Mouse (Mus musculus): ENCODE measurements around the gene Slc25a41. TPM values are rescaled to one million over a fixed set of nuclear protein-coding genes. Genes with fewer than 3 reads are reported as not detected.
"Not testable (repeated sequence)": the region's sequence is repeated elsewhere in the genome, so short reads cannot be mapped to it uniquely, and the experiment has no call there.

Slc25a41 gene
- total and polyA plus RNA-seq, 3 experiments, result not detected

GRCm38 (mm10) chr17:57058891-57059485, 17.5 kb upstream of the Slc25a41 start, which contains the start of gene Crb3:
Gene Crb3, plus strand, starts transcription at chr17:57059105.
- H3K27ac ChIP-seq, result peak within 1 kb of the TSS; percentile 93
- intact Hi-C loops (cut with DNase I), result loop anchor here (5.0 kb wide), 1 partner anchor 227 kb away; the partner anchor contains the start of gene Rfx2

DNA sequence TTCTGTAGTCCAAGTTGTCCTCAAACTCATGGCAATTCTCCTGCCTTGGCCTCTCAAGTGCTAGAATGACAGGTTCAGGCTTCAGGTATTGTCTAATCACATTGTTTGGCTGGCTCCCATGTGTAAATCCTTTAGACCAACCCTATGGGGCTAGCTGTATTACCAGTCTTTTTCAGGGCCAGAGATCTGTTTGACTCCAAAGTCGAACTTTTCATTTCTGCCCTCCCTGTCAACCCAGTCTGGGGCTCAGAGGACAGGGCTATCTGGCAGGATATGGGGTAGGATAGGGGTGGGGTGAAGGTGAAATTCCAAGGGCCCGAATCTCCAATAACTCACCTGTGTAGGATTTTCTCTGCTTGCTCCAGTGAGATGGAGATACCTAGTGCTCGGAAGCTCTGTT, 14.8 kb upstream of the Slc25a41 start:
- Histone ChIP-seq H3K79me2 (replicated peaks; ENCODE audit: control insufficient read depth, insufficient read depth, low read length) (no peaks in the 10 kb centered on the region), H3K27ac (no peak overlapping the region), H3K27me3 (ENCODE audit: control insufficient read depth, insufficient read depth, low read length) (no peaks in the 10 kb centered on the region), H3K9ac (ENCODE audit: low read depth, low read length) (no peak overlapping the region), H3K4me1 (ENCODE audit: control insufficient read depth, insufficient read depth, low read length) (0 out of 2 replicates have a peak, but pooled peaks cover 3% of the 10 kb centered on the region), H3K36me3 (ENCODE audit: control insufficient read depth, insufficient read depth, low read length) (no peaks in the 10 kb centered on the region), H3K4me3 (no peak overlapping the region)
- no peak for TF ChIP-seq CTCF (IDR thresholded peaks at IDR 0.05)
- no peak for TF ChIP-seq POLR2A (IDR thresholded peaks at IDR 0.05; ENCODE audit: insufficient read depth, low read depth, low read length)
- TF ChIP-seq EP300 (IDR thresholded peaks at IDR 0.05; ENCODE audit: insufficient read depth, low read depth, low read length), result no peak
- intact Hi-C loops (cut with DNase I), result loop anchor here (2.0 to 5.0 kb wide), 2 partner anchors 23 to 224 kb away; partner anchors contain the start of gene Rfx2
- 71% methylated on average over 3 of the region's 3 CpGs for WGBS
- DNase-seq, result no peak

More at GRCm38 (mm10) chr17:57058891-57059485, 17.5 kb upstream of the Slc25a41 start, which contains the start of gene Crb3:
- H3K36me3 ChIP-seq (ENCODE audit: control insufficient read depth, insufficient read depth, low read length), result no peaks in the 10 kb centered on the region
- peak within 1 kb of the TSS; percentile 74 for H3K4me3 ChIP-seq
- 8% methylated on average over 20 of the region's 22 CpGs for WGBS
- H3K4me1 ChIP-seq (ENCODE audit: control insufficient read depth, insufficient read depth, low read length), result 0 out of 2 replicates have a peak, but pooled peaks cover 3% of the 10 kb centered on the region
- no peaks in the 10 kb centered on the region for H3K27me3 ChIP-seq (ENCODE audit: control insufficient read depth, insufficient read depth, low read length)
- DNase-seq, result peak; percentile 52 to 66
- TF ChIP-seq EP300 (IDR thresholded peaks at IDR 0.05; ENCODE audit: insufficient read depth, low read depth, low read length) (no peak), POLR2A (IDR thresholded peaks at IDR 0.05; ENCODE audit: insufficient read depth, low read depth, low read length) (no peak), CTCF (IDR thresholded peaks at IDR 0.05) (no peak)
- H3K9ac ChIP-seq (ENCODE audit: low read depth, low read length), result peak within 1 kb of the TSS; percentile 76
- H3K79me2 ChIP-seq (replicated peaks; ENCODE audit: control insufficient read depth, insufficient read depth, low read length), result no peaks in the 10 kb centered on the region

GRCm38 (mm10) chr17:57051679-57052078, 10.2 kb upstream of the Slc25a41 start:
- 89% methylated on average over 4 of the region's 4 CpGs for WGBS
- H3K4me3 ChIP-seq; H3K4me1 ChIP-seq (ENCODE audit: control insufficient read depth, insufficient read depth, low read length); H3K27me3 ChIP-seq (ENCODE audit: control insufficient read depth, insufficient read depth, low read length); H3K79me2 ChIP-seq (replicated peaks; ENCODE audit: control insufficient read depth, insufficient read depth, low read length); DNase-seq; intact Hi-C loops (cut with DNase I); H3K36me3 ChIP-seq (ENCODE audit: control insufficient read depth, insufficient read depth, low read length); H3K9ac ChIP-seq (ENCODE audit: low read depth, low read length); H3K27ac ChIP-seq: not testable (repeated sequence)
- TF ChIP-seq CTCF (IDR thresholded peaks at IDR 0.05), result peak; percentile 36

GRCm38 (mm10) chr17:57048816-57049215, 7.4 kb upstream of the Slc25a41 start:
- Histone ChIP-seq H3K27ac (no peak overlapping the region), H3K4me1 (ENCODE audit: control insufficient read depth, insufficient read depth, low read length) (no peaks in the 10 kb centered on the region), H3K9ac (ENCODE audit: low read depth, low read length) (no peak overlapping the region), H3K36me3 (ENCODE audit: control insufficient read depth, insufficient read depth, low read length) (no peaks in the 10 kb centered on the region), H3K4me3 (no peak overlapping the region), H3K79me2 (replicated peaks; ENCODE audit: control insufficient read depth, insufficient read depth, low read length) (no peaks in the 10 kb centered on the region), H3K27me3 (ENCODE audit: control insufficient read depth, insufficient read depth, low read length) (no peaks in the 10 kb centered on the region)
- no peak for DNase-seq
- TF ChIP-seq POLR2A (IDR thresholded peaks at IDR 0.05; ENCODE audit: insufficient read depth, low read depth, low read length), result no peak
- TF ChIP-seq CTCF (IDR thresholded peaks at IDR 0.05), result no peak
- no peak for TF ChIP-seq EP300 (IDR thresholded peaks at IDR 0.05; ENCODE audit: insufficient read depth, low read depth, low read length)
- intact Hi-C loops (cut with DNase I), result no loop called here
- 94% methylated on average over 3 of the region's 3 CpGs for WGBS

- no peaks in the 10 kb centered on the region for H3K79me2 ChIP-seq (replicated peaks; ENCODE audit: control insufficient read depth, insufficient read depth, low read length)
- TF ChIP-seq POLR2A (IDR thresholded peaks at IDR 0.05; ENCODE audit: insufficient read depth, low read depth, low read length), result no peak
- no peak for TF ChIP-seq EP300 (IDR thresholded peaks at IDR 0.05; ENCODE audit: insufficient read depth, low read depth, low read length)
- no peak for DNase-seq
- H3K27ac ChIP-seq, result no peak overlapping the region
- no peaks in the 10 kb centered on the region for H3K4me1 ChIP-seq (ENCODE audit: control insufficient read depth, insufficient read depth, low read length)
- 61% methylated on average over 5 of the region's 5 CpGs for WGBS
- intact Hi-C loops (cut with DNase I), result no loop called here
- H3K4me3 ChIP-seq, result no peak overlapping the region
- H3K36me3 ChIP-seq (ENCODE audit: control insufficient read depth, insufficient read depth, low read length), result no peaks in the 10 kb centered on the region
- no peak overlapping the region for H3K9ac ChIP-seq (ENCODE audit: low read depth, low read length)
- H3K27me3 ChIP-seq (ENCODE audit: control insufficient read depth, insufficient read depth, low read length), result no peaks in the 10 kb centered on the region
Measured at GRCm38 (mm10) chr17:57047406-57047805, 6.0 kb upstream of the Slc25a41 start.

GRCm38 (mm10) chr17:57038978-57039377, 2.5 kb downstream of the Slc25a41 start:
- WGBS, result 39% methylated on average over 8 of the region's 8 CpGs
- intact Hi-C loops (cut with DNase I), result no loop called here
- Histone ChIP-seq H3K79me2 (replicated peaks; ENCODE audit: control insufficient read depth, insufficient read depth, low read length) (no peaks in the 10 kb centered on the region), H3K27ac (no peak overlapping the region), H3K4me3 (no peak overlapping the region), H3K27me3 (ENCODE audit: control insufficient read depth, insufficient read depth, low read length) (peaks cover 1% of the 10 kb centered on the region; the same call in 1 of the 2 replicates), H3K36me3 (ENCODE audit: control insufficient read depth, insufficient read depth, low read length) (no peaks in the 10 kb centered on the region), H3K4me1 (ENCODE audit: control insufficient read depth, insufficient read depth, low read length) (no peaks in the 10 kb centered on the region), H3K9ac (ENCODE audit: low read depth, low read length) (no peak overlapping the region)
- TF ChIP-seq POLR2A (IDR thresholded peaks at IDR 0.05; ENCODE audit: insufficient read depth, low read depth, low read length), result no peak
- no peak for TF ChIP-seq EP300 (IDR thresholded peaks at IDR 0.05; ENCODE audit: insufficient read depth, low read depth, low read length)
- peak; percentile 36 for TF ChIP-seq CTCF (IDR thresholded peaks at IDR 0.05)
- no peak for DNase-seq

Data from heart, adult 2 months (tissue).